Mouse (Mus musculus): ENCODE data around the gene Foxp1.

The Foxp1 gene

GRCm38 (mm10) chr6:98977806-98978205 lies 544.7 kb downstream of the Foxp1 start:
- no peak for DNase-seq

GRCm38 (mm10) chr6:98975918-98976317 lies 546.6 kb downstream of the Foxp1 start:
- DNase-seq, result no peak

GRCm38 (mm10) chr6:98973433-98973832 lies 549.1 kb downstream of the Foxp1 start:
- no peak for DNase-seq

GRCm38 (mm10) chr6:98972404-98972803 lies 550.1 kb downstream of the Foxp1 start:
- DNase-seq, result no peak

- no peak for DNase-seq
Observed at GRCm38 (mm10) chr6:98959333-98959732, 563.2 kb downstream of the Foxp1 start.

- no peak for DNase-seq
Observed at GRCm38 (mm10) chr6:98956522-98957169, 565.9 kb downstream of the Foxp1 start.

- no peak for DNase-seq
Observed at GRCm38 (mm10) chr6:98955706-98956105, 566.8 kb downstream of the Foxp1 start.

- DNase-seq, result no peak
Observed at GRCm38 (mm10) chr6:98954439-98954838, 568.1 kb downstream of the Foxp1 start.

- peak; percentile 24 to 31 for DNase-seq
Observed at GRCm38 (mm10) chr6:98949703-98950191, 572.8 kb downstream of the Foxp1 start.

GRCm38 (mm10) chr6:98949286-98949685 lies 573.2 kb downstream of the Foxp1 start:
- no peak for DNase-seq

GRCm38 (mm10) chr6:98948153-98949141 lies 574.1 kb downstream of the Foxp1 start:
- DNase-seq, result no peak

GRCm38 (mm10) chr6:98947486-98948152 lies 574.9 kb downstream of the Foxp1 start:
- DNase-seq, result no peak

GRCm38 (mm10) chr6:98946731-98947130 lies 575.8 kb downstream of the Foxp1 start:
- DNase-seq, result no peak

GRCm38 (mm10) chr6:98945496-98946412 lies 576.8 kb downstream of the Foxp1 start:
- DNase-seq, result no peak

GRCm38 (mm10) chr6:98938348-98938747 lies 584.2 kb downstream of the Foxp1 start:
- no peak for DNase-seq

- DNase-seq, result no peak
Observed at GRCm38 (mm10) chr6:98937513-98937912, 585.0 kb downstream of the Foxp1 start.

- no peak for DNase-seq
Observed at GRCm38 (mm10) chr6:98936377-98936776, 586.1 kb downstream of the Foxp1 start.

GRCm38 (mm10) chr6:98935169-98935568 lies 587.4 kb downstream of the Foxp1 start:
- no peak for DNase-seq

- DNase-seq, result no peak
Observed at GRCm38 (mm10) chr6:98934381-98934780, 588.1 kb downstream of the Foxp1 start.

- DNase-seq, result no peak
Observed at GRCm38 (mm10) chr6:98933135-98933724, 589.3 kb downstream of the Foxp1 start.

GRCm38 (mm10) chr6:98931881-98932540 lies 590.5 kb downstream of the Foxp1 start:
- no peak for DNase-seq

All from kidney, adult 8-10 months (tissue).